Mouse (Mus musculus) spleen, postnatal 10 days (tissue): Measurements from ENCODE around the gene Erich4.
"Not testable (repeated sequence)": the region's sequence is repeated elsewhere in the genome, so short reads cannot be mapped to it uniquely, and the experiment has no call there.

Experiments
- DNase-seq, 2 experiments: peaks; one replicate each; pipeline ENCODE4 v3.0.0; 2021 to 2022; ENCODE audit warnings: low spot score in 2 of 2

The Erich4 gene

DNA sequence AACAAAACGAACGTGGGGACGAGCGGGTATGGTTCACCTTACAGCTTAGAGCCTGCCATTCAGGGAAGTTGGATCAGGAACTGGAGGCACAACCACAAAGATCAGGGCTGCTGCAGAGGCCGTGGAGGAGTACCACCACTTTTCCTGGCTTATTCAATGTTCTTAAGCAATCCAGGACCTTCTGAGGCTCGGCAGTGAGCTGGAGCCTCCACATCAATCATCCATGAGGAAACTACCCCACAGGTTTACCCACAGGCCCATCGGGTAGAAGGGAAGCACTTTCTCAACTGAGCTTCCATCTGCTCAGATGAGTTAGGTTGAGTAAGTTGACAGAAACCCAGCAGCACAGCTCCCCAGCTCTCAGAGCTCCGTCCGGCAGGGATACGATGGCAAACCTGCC is 36.3 kb downstream of the Erich4 start:
- no peak for DNase-seq

DNA sequence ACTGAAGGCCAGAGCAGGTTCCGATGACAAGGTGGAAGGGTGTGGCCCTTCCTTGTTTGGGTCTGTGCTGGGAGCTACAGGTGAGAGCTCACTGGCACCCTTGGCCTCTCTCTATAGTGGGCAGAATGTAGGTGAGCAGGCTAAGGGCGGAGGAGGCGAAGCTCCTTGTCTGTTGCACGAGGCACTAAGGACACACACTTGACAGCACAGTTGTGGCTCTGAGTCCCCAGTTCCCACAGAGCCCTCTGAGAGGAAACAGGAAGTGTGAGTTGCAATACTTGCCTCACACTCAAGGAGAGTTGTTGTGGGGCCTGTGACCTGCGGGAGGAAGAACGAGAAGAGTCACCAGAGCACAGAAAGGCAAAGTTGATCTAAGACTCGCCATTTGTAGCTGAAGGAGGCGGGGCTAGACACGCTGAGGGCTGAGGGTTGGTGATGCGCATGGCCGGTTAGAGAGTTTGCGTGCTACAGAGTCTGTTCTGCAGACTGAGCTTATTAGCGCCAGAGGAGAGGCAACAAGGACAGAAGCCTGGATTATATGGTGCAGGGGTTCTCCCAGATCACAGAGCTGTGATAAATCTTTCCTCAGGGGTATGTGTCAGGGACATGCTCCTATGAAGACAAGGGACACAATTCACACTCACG is 38.8 kb downstream of the Erich4 start:
- peak in 1 of 2 experiments; percentile 73 for DNase-seq

DNA sequence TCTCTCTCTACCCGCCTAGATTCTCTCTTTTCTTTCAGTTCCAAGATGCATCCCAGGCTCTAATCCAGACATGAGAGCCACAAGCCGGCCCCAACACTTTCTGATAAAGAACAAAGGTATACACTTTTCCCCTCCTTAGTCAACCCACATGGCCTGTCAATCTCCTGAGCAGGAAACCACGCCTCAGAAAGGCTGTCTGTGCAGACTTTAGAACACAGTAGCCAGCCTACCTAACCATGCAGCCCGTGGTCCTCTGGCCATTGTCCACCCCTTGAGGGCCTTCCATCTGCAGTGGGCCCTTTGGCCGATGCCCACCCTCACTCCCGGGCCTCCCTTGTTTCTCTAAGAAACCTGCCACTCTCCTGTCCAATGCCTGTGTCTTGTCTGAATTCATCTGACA is 39.4 kb downstream of the Erich4 start:
- DNase-seq = not testable (repeated sequence)

DNA sequence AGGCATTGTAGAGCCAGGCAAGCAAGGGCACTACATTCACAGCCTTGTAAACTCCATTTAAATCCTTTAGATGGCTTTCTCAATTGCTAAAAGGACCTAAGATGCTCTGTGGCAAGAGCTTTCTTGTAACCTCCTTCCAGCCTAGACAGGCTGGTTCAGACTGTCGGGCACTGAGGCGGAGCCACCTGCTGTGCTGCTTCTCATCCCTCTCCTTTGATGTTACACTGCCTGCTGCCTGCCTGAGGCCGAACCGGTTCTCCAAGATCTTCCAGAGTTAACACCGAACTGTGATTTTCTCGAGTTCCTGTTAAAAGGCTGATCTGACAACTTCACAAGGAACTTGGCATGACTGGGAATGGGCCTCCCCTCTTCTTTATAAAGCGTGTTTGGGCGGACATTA is 39.8 kb downstream of the Erich4 start:
- DNase-seq = no peak

DNA sequence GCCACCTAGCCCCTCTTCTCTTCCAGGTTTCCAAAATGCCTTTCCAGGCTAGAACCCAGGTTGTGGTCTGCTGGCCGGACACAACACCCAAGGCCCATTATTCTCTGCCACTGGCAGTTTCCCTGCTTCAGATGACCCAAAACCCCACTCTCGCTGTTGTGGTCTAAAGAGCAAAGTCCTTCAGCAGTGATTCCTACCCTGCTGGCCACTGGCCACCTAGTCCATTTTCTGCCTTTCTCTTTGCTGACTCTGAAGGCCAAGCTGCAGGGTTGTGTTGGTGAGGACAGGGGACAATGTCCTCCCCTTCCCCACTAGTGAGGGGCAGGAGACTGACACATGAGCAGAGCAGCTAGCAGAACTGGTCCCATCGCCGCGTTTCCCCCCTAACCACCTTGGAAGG is 40.6 kb downstream of the Erich4 start:
- no peak for DNase-seq

DNA sequence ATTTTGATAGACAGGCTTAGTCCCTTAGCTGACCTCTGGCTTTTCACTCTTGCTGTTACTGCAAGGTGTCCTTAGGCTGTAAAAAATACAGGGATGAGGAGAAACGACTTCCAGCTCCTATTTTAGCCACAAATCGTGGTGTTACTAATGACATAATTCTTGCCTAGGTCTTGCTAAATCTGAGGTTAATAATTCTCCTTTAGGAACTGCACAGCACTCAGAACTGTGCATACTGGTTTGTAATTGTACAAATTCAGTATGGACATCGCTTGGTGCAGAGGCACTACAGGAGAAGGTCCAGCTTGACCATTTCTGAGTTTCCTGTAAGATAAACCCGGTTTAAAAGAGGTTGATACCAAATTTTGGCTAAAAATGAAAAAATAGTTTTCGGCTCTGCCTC is 41.9 kb downstream of the Erich4 start:
- not testable (repeated sequence) for DNase-seq

DNA sequence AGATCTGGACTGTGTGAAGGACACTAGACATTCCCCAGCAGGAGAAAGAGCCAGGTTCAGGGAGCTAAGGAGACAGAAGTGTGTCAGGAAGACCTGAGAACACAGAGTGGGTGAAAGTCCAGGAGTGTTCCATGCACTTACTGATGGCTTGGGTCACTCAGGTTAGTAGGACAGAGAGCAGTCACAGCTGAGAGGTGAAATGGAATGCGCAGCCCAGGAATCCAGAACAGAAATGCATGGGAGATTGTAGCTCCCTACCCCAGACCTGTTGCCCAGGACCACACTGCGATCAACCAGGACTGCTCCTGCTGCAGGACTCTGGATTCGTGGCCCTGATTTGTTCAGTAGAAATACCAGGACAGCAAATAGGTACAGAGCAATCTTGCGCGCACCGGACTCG is 47.0 kb downstream of the Erich4 start:
- DNase-seq = no peak
